In genomic region chr6:148895773-148896506, GRCm38 (mm10) we compare ENCODE assay signal across 8 mouse cellular contexts. TPM values are rescaled to one million over a fixed set of nuclear protein-coding genes. Genes with fewer than 3 reads are reported as not detected.
DNase-seq lines count a peak whose midpoint lies in the region; ATAC-seq lines count a peak whose summit lies in the region.

Gene Caprin2 (minus strand): TSS chr6:148896237.

- no peaks in the 10 kb centered on the region for H3K4me1 ChIP-seq in hindbrain, embryonic 11.5 days (replicated peaks; ENCODE audit: control insufficient read depth, insufficient read depth, low read length)

- H3K4me3 ChIP-seq in hindbrain, embryonic 11.5 days (ENCODE audit: low read depth, low read length) = peak within 1 kb of the TSS; percentile 68

- DNase-seq in MN1 (ENCODE audit: low spot score) = peak; percentile 93
- peak; percentile 90 for DNase-seq in cerebellum, adult 9-10 months
- DNase-seq in frontal cortex, adult 2 months (ENCODE audit: extremely low spot score in 1 of 2, low spot score in 1 of 2) = peak; percentile 66 to 92
- DNase-seq in hindbrain, embryonic 11.5 days (ENCODE audit: low spot score) = peak; percentile 98
- peak; percentile 92 to 94 for DNase-seq in layer of hippocampus, postnatal 10 days (ENCODE audit: low spot score in 2 of 2)
- DNase-seq in lung, postnatal 10 days = peak; percentile 96
- DNase-seq in ovary, postnatal 36 days (ENCODE audit: low spot score) = peak; percentile 95
- peak; percentile 99 for DNase-seq in thymus, postnatal 25 days

- peak within 1 kb of the TSS; percentile 83 for H3K27ac ChIP-seq in hindbrain, embryonic 11.5 days (ENCODE audit: low read depth, low read length)

- H3K27me3 ChIP-seq in hindbrain, embryonic 11.5 days (ENCODE audit: control insufficient read depth, insufficient read depth, low read length) = no peaks in the 10 kb centered on the region

- no peaks in the 10 kb centered on the region for H3K9me3 ChIP-seq in hindbrain, embryonic 11.5 days (ENCODE audit: control insufficient read depth, low read length)

- under 1% methylated on average over 52 of the region's 65 CpGs for WGBS in hindbrain, embryonic 11.5 days

- H3K9ac ChIP-seq in hindbrain, embryonic 11.5 days (ENCODE audit: low read depth, low read length) = peak within 1 kb of the TSS; percentile 75

- H3K4me2 ChIP-seq in hindbrain, embryonic 11.5 days (replicated peaks; ENCODE audit: low read depth, low read length) = peak within 1 kb of the TSS; percentile 72

- H3K36me3 ChIP-seq in hindbrain, embryonic 11.5 days (ENCODE audit: control insufficient read depth, insufficient read depth, low read length) = no peaks in the 10 kb centered on the region

- peak; percentile 99 for ATAC-seq in hindbrain, embryonic 11.5 days (ENCODE audit: low FRiP score)

RNA-seq across cellular contexts. Expression of gene Caprin2, which starts in this region (rescaled TPM):
- 18.4 and 19.4 TPM in 2 replicates for polyA plus RNA-seq in frontal cortex, adult 2 months (2012; rRNA removed)
- 10.7 and 13.1 TPM in 2 replicates for polyA plus RNA-seq in hindbrain, embryonic 11.5 days (2014; fragmentation: Nextera tagmentation; extraction: Ambion mirVana)
- total RNA-seq in layer of hippocampus, postnatal 10 days (2021) = 1 to 10 TPM; 9.5 to 9.9 TPM

Comparison
In these comparisons a context has a peak if more than half of its experiments do, and no peak if none do; other contexts are left out.
1. Peak in every context shown above with its lines: DNase-seq, ATAC-seq, H3K4me3 ChIP-seq and H3K27ac ChIP-seq.